Mouse (Mus musculus): Measurements from ENCODE around the gene Erc1.

Erc1 gene

GRCm38 (mm10) chr6:119521482-119521900 is 326.5 kb downstream of the Erc1 start:
- no peak for DNase-seq (ENCODE audit: low spot score)
